Mouse (Mus musculus) gastrocnemius, postnatal 14 days (tissue): ENCODE measurements around the gene Ccl22. TPM values are rescaled to one million over a fixed set of nuclear protein-coding genes. Genes with fewer than 3 reads are reported as not detected.

Experiments
- DNase-seq: peaks from one replicate; pipeline ENCODE4 v3.0.0; 2021; ENCODE audit warnings: mixed read lengths
- intact Hi-C: fragments of 180-260 bp; cut with DNase I; formaldehyde crosslinking; loops from one replicate; pipeline ENCODE4 v1.15.1; 2025; ENCODE audit warnings: low total_unique reads
- total RNA-seq, 2 experiments: library from RNA; stranded (reverse); gene quantifications; 2 replicates each; pipeline ENCODE4 v1.2.3; 2021

Ccl22 gene
- total RNA-seq, 2 experiments from 2014 or later = not detected

DNA sequence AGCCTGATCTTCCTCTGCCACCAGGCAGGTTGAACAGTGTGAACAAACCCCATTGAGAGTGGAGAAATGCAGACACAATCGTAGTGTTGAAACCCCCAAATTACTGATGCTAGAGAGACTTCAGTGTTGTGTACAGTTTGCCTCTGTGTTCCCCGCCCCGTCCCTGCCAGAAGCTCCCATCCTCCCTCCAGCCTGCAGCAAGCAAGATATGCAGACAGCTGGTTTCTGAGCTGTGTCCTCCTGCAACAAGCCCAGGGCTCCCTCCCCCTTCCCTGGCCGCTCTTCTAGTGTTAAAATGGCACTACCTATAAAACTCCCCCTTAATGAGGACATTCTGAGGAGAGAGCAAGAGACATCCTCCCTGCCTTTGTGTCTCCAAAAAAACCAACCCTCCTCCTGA is 16.1 kb upstream of the Ccl22 start:
- intact Hi-C loops = no loop called here
- DNase-seq = no peak

DNA sequence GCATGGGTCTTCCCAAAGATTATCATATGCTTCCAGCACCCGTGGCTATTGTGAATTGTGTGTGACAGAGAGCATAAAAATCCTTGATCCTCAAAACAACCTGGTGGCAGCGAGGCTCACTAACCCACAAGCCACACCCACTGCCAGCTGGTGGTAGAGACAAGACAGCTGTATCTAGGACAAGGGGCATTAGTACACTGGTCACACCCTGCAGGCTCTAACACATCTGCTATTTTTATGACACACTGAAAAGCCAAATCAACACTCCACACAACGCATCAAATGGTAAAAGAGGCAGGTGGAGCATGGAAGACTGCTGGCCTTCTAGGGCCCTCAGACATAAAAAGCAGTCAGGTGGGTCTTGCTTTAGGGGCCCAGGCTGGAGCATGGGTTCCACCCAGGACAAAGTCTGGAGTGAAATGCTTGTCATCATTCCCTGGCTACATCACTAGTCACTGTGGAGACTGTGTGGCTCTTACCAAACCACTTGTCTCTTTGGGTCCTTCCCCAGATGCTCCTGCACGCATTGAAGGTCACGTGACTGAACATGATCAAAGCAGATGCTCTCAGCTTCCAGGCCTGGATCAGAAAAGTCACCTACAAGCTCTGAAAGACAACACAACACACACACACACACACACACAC is 11.4 kb upstream of the Ccl22 start:
- no peak for DNase-seq

DNA sequence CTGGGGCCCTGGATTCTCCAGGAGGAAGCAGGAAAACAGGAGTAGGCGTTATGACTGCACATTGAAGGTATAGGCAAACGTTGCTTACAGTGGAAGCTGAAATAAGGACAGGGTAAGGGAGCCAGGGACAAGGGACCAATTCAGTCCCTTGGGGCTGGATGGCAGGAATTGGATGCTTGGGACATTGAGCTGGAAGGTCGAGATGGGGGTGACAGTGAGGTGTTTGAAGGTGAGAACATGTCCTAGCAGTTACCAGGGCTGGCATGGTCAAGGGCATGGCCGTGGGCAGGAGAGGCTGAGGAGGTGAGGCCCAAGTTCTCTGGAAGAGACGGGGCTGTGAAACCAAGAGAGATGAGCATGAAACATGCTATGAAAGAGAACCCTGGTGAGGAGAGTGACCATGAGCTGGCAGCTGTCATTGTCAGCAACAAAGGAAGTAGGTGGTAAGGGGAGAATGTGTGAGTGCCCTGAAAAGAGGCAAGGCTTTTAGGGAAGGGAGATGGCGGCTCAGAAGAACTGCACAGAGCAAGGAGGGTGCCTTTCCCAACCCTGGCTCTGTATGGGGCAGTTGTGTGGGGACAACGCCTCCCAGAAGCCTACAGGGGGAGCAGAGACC is 10.5 kb upstream of the Ccl22 start:
- intact Hi-C loops = no loop called here
- no peak for DNase-seq

More for the DNA sequence above, 11.4 kb upstream of the Ccl22 start:
- intact Hi-C loops = no loop called here

DNA sequence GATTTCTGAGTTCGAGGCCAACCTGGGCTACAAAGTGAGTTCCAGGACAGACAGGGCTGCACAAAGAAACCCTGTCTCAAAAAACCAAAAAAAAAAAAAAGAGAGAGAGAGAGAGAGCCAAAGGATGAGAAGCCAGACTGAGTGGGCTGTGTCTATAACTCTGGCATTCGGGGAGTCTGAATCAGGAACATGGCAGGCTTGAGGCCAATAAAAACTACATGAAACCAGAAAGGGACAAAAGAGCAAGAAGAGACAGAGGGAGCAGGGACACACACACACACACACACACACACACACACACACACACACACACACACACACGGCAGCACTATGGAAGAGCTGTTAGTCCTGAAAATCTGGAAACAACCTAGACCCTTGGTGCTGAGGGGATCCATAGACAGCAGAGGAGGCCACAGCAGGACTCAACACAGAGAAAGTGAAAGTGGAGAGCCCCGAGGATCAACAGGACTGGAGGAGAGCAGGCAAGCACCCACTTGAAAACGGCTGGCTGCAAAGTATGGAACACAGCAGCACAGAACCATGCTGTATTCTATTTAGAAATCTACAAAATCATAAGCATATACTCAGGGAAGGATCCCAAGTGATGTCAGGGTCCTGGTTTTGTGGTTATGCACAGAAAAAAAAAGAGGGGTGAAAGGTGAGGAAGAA is 9.8 kb upstream of the Ccl22 start:
- intact Hi-C loops = no loop called here
- no peak for DNase-seq

DNA sequence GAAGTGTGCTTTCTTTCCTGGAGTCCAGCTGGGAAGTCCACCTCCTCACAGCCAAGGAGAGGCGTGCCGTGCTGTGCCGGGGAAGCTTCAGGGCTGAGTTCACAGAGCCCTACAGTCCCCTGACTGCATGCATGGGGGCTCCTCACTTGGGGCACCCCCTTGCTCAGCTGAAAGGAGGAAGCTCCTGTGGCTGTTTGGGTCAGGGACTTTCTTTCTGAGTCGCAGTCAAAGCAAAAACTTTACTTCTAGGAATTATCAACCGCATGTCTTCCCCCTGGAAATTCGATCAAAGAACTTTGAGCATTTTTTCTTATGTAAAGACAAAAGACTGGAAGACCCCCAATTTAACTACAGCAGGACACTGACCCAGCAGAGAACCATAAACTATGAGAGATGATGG is 5.6 kb upstream of the Ccl22 start:
- DNase-seq = no peak
- intact Hi-C loops = no loop called here

DNA sequence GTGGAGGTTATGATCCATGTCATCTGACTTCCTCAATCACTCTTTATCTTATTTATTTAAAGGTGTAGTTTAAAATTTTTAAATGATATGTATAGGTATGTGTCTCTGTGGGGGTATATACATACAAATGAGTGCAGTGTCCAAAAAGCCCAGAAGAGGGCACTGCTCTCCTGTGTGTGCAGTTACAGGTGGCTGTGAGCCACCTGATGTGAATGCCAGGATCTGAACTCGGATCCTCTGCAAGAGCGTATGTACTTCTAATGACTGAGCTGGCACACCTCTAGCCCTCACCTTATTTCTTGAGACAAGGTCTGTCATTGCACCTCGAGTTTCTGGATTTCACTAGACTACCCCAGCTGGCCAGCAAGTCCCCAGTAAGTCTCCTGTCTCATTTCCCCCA is 4.8 kb upstream of the Ccl22 start:
- intact Hi-C loops = no loop called here
- no peak for DNase-seq

DNA sequence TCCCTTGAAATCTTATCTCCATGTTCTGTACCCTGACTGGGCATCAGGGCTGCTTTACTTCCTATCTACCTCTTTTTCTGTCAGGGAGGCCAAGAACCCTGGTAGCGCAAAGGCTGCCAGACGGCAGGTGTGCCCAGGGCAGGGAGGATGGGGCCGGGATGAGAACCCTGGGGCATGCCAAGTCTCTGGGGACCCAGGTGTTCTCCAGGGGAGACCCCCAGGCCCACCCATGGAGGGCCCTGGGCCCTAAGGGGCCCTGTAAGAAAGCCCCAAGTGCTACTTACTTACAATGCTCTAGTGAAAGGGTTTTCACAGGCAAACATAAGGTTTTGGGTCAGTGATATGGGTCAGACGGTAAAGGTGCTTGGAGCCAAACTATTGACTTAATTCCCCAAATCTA is 3.7 kb upstream of the Ccl22 start:
- DNase-seq = no peak
- intact Hi-C loops = no loop called here

DNA sequence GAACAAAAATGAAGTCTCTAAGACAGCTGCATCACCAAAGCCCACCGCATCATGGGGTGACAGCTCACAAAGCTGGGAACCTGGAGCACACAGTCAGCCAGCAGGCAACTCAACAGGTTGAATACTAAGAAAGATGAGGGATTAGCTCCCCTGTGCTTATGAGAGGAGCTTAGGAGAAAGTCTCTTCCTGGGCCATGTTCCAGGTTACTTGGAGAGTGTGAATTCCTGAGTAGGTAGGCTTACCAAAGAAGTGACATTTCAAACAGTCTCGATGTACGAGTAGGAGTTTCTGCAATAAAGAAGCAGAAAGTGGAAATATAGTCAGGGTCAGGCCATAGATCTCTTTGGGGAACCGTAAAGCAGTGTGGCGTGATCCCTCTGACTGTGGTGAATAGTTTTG is 906 bp upstream of the Ccl22 start:
- DNase-seq = no peak
- intact Hi-C loops = no loop called here

DNA sequence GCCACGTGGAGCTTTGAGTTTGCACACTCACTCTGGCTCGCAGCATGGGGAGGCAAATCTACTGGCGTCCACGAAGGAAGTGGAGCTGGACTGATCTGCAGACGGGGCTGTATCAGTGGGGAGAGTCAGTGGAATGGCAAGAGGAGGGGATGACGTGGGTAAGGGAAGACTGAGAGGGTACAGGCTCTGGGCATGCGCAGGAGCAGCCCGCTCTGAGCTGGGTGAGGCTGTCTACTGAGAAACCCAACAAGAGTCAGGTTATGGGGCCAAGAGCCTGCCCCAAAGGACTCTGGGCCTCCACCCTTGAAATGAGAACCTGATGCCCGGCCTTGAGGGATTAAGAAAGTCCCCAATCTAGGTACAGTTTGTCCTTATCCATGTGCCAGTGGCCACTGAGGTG is 418 bp upstream of the Ccl22 start:
- intact Hi-C loops = no loop called here
- DNase-seq = no peak

DNA sequence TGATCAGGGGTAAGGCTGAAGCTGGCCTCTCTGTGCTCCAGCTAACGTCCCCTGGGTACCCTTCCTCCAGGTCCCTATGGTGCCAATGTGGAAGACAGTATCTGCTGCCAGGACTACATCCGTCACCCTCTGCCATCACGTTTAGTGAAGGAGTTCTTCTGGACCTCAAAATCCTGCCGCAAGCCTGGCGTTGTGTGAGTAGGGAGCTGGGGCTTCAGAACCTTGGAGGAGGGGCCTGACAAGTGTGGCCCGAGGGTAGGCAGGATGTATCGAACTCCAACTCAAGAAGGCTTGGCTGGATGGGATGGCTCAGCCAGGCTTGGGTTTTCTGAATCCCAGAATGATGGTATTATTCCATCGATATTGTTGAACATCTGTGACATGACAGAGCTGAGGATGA is 1.4 kb downstream of the Ccl22 start:
- no peak for DNase-seq
- intact Hi-C loops = no loop called here

DNA sequence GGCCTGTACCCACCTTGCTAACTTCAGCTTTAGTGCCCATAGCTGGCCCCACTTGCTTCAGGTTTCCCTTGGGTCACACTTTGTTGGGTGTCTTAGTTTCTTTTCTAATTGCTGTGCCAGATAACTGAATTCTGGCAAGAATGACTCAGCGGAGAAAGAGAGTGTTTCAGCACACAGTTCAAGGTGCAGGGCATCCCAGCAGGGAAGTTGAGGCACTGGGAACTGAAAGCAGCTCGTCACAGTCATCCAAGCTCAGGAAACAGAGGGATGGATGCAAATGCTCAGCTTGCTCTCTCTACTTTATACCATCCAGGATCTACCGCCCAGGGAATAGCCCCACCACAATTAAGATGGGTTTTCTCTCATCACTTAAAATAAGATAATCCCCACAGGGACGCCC is 3.0 kb downstream of the Ccl22 start:
- no peak for DNase-seq
- intact Hi-C loops = no loop called here

DNA sequence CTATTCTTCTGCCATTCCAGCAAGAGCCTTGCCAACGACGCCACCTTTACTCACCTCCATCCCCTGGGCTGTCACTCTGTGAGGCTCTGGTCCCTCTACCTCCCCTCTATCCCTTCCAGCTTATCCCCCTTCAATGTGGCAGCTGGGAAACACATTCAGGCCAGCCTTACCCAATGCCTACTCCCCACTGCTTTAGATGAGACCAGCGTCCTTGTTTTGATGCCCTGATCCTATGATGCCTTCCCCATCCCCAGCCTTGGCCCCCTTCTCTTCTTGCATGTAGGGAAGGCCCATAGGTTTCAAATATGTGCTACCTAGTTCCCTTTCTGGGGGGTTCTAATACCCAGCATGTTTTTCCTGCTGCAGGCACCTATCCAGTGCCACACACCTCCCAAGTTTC is 4.6 kb downstream of the Ccl22 start:
- no peak for DNase-seq
- intact Hi-C loops = no loop called here

DNA sequence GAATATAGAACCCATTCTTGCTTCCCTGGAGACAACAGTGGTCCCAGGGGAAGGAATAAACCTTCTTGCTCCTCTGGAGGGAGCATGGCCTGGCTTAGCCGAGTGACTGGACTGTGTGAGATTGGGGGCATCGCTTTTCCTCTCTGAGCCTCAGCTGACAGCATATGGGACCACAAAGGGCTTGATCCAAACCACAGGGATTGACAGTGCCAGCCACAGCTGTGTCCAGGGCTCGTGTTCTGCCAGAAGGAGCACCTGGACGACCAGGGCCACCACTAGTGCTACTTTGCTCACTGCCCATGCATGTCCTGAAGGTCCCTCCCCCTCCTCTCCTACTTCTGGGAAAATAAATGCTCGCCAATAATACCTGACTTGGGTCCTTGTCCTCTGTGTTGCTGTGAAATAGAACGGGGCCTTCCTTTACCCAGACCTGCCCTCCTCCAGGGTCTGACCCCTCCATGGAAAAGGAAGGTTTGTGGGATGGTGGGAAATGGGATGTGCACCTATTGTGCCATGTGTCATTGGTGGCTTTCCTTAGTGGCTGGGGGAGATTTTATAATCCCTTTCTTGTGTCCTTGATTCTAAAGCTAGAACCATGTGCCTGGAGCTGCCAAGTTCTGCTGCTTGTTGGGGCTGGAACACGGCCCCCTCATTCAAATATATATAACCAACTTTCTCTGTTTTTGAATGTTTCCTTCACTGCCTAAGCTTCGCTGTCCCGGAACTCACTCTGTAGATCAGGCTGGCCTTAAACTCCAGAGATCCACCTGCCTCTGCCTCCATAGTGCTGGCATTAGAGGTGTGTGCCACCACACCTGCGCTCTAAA is 5.8 kb downstream of the Ccl22 start:
- no peak for DNase-seq
- intact Hi-C loops = no loop called here

DNA sequence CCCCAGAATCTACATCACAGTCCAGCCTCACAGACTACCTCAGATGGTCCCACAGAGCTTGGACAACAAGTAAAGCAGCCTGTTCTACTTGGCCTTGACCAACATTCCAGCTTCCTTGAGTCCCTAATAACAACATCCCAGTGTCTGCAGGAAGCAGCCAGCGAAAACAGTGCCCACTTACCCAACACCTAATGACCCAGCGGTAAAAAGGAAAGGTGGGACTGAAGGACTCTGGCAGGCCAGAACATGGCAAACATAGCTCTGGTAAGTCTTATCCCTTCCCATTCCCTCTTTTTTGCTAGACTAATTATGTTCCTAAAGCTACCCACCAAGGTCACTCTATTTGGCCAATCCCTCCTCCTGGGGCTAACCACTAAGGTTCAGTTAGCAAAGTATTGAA is 8.6 kb downstream of the Ccl22 start:
- DNase-seq = no peak
- intact Hi-C loops = no loop called here

DNA sequence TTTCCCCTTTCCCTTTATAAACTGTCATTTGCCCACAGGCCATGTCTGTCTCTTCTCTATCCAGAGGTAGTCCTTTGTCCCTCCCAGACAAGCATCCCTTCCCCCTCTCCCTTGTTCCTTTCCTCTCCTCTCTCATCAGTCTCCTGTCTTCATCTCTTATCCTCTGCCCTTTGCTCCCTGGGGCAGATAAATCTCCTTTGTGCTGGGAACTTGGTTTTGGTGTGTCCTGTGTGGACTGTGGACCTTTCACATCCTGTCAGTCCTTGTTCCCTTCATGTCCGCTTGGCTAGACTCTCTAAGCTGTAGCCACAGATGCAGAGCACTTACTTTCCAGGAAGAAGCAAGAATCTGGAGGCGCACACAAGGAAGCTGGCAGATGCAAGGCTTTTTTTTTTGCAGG is 9.1 kb downstream of the Ccl22 start:
- no peak for DNase-seq
- intact Hi-C loops = no loop called here

DNA sequence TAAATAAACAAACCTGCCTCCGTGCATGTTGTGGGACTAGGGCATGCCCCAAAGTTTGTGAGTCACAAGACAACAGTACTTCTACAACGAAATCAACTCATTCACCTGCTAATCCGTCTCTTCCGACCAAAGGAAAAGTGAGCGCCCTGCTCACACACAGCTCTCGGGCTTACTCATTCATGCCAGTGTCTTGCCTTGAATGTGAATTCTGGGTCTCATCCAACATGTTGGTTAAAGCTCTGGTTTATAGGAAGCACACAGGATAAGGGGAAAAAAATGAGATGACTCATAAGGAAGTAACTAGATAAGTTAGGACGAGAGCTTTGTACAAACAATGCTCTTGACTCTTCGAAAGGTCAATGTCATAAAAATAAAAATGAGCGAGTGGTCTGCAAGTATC is 21.6 kb downstream of the Ccl22 start:
- intact Hi-C loops = no loop called here
- DNase-seq = no peak

DNA sequence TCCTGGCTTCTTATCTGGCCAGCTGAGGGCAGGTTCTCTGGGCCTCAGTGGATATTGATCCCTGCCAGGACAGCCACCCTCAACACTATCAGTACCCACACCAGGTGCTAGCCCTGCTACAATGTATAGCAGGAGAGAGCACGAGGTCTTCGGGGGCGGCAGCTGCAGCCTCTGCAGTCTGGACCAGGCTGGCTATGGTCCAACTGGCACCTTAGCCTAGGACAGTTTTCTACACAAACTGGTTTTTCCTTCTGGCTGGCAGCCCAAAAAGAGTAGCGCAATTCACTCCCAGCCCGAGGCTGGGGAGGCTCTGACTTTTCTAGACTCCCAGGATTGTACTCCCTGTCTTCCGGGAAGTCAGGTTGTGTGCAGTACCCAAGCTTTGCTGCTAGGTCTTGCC is 25.6 kb downstream of the Ccl22 start:
- DNase-seq = no peak
- intact Hi-C loops = no loop called here

DNA sequence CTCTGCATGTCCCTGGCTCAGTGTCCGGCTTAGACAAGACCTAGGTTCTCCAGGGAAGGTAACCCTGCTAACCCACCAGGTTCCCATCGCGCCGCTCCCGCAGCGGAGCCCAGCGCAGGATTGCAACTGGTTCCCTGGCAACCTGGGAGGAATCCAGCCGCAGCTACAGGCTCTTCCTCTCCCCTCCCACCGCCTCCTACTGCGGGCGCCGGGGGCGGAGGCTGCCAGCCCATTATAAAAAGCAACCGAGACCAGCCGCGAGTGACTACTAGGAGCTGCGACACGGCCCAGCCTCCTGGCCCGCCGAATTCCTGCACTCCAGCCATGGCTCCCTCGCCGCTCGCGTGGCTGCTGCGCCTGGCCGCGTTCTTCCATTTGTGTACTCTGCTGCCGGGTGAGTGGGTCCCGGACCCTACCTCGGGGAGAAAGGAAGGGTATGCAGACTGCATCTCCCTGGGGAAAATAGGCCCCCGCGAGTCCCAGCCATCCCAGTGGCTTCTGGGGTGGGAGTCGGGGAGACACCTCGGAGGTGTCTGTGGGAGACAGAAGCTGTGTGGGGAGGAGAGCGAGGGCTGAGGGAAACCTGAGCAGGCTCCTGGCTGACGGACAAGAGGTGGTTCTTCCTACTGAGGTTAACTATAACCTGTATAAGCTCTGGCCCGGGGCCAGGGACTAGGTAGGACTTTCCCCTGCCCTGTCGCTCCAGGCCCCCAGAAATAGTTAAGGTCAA is 26.7 kb downstream of the Ccl22 start, which contains the start of gene Cx3cl1:
Gene Cx3cl1 (plus strand): TSS at position 69 of the 730 bp plus-strand sequence.
- peak; percentile 65 for DNase-seq
- intact Hi-C loops = no loop called here

DNA sequence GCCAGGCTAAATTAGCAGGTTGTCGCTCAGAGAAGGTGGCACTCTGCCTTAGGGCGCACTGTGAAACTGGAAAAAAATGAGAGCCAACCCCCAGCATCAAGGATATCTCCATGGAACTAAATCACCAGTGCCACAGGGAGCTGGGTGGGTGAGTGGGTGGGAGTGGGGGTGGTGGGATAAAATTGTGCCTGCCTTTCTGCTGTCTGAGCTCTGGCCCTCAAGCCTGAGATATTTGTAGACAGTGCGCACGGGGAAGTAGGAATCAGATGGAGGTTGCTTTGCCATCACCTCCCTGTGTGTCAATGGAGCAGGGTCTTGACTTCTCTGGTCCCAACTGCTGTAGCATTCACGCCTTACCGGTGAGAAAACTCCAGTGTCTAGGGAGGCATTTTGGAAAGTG is 27.7 kb downstream of the Ccl22 start:
- intact Hi-C loops = no loop called here

DNA sequence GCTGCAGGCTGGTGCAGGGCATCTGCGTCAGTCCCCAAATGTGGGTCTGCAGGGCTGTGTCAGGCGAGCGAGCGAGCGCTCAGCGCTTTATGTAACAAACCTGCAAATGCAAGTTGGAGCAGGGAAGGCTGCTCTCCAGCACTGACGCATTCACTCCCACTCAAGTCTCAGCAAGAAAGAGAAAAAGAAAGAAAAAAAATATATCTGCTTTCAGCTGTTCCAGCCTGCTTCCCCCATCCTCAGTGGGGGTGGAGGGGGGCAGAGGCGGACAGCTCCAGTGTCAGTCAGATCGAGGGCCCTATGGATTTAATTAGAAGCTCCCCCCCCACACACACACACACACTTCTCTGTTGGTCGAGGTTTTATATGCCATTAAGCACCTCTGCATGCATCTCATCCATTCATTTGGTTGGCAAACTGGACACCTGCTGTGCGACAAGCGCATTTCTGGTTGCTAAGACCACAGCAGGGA is 28.3 kb downstream of the Ccl22 start:
- intact Hi-C loops = no loop called here
- no peak for DNase-seq

More for the DNA sequence above, 27.7 kb downstream of the Ccl22 start:
- no peak for DNase-seq
